Mouse (Mus musculus) macrophage (primary cell): ENCODE measurements at regions not wholly inside any gene's neighbourhood (a gene's known extent, or its start where the extent isn't known, plus 50 kb on each side); places are given as distances from the start of the nearest gene placed in this dataset.

Experiments
- H3K27ac ChIP-seq: fragments of 350-480 bp; formaldehyde crosslinking; 2 replicates; pipeline ENCODE4 v1.9.0; 2021
- H3K36me3 ChIP-seq: fragments of 350-480 bp; formaldehyde crosslinking; 2 replicates; pipeline ENCODE4 v1.9.0; 2021; ENCODE audit errors: inconsistent target
- H3K4me3 ChIP-seq: fragments of 350-480 bp; formaldehyde crosslinking; 2 replicates; pipeline ENCODE4 v1.9.0; 2021; ENCODE audit errors: inconsistent target
- H3K79me2 ChIP-seq: fragments of 350-480 bp; formaldehyde crosslinking; 2 replicates; pipeline ENCODE4 v1.9.0; 2021; ENCODE audit errors: inconsistent target
- WGBS: methylation state at CpG from one replicate; pipeline ENCODE4 v1.1.7; 2026; ENCODE audit warnings: inconsistent platforms; ENCODE audit not compliant: missing documents; 5-methylcytosine and 5-hydroxymethylcytosine counted together

- peak overlapping the region; percentile 23 for H3K4me3 ChIP-seq
- H3K36me3 ChIP-seq: no peaks in the 10 kb centered on the region
- no peaks in the 10 kb centered on the region for H3K79me2 ChIP-seq
- 2% methylated on average over 16 of the region's 16 CpGs for WGBS
- no peak overlapping the region for H3K27ac ChIP-seq
Observed at GRCm38 (mm10) chr14:105482644-105483351, 224.4 kb downstream of the Ndfip2 start.

- WGBS: 8% methylated on average over 9 of the region's 9 CpGs
- no peaks in the 10 kb centered on the region for H3K36me3 ChIP-seq
- H3K27ac ChIP-seq: no peak overlapping the region
- no peak overlapping the region for H3K4me3 ChIP-seq
- H3K79me2 ChIP-seq: no peaks in the 10 kb centered on the region
Observed at GRCm38 (mm10) chr14:105480048-105480447, 221.7 kb downstream of the Ndfip2 start.

- Histone ChIP-seq H3K27ac (no peak overlapping the region), H3K4me3 (no peak overlapping the region), H3K36me3 (no peaks in the 10 kb centered on the region), H3K79me2 (no peaks in the 10 kb centered on the region)
Observed at GRCm38 (mm10) chr14:105474991-105475553, 216.7 kb downstream of the Ndfip2 start.

- Histone ChIP-seq H3K36me3 (no peaks in the 10 kb centered on the region), H3K79me2 (no peaks in the 10 kb centered on the region), H3K27ac (no peak overlapping the region), H3K4me3 (no peak overlapping the region)
- 29% methylated on average over 3 of the region's 3 CpGs for WGBS
Observed at GRCm38 (mm10) chr14:105448919-105449458, 190.6 kb downstream of the Ndfip2 start.

- 92% methylated on average over 5 of the region's 5 CpGs for WGBS
- Histone ChIP-seq H3K36me3 (no peaks in the 10 kb centered on the region), H3K4me3 (no peak overlapping the region), H3K27ac (no peak overlapping the region), H3K79me2 (no peaks in the 10 kb centered on the region)
Observed at GRCm38 (mm10) chr14:105447088-105447487, 188.7 kb downstream of the Ndfip2 start.

- no peak overlapping the region for H3K4me3 ChIP-seq
- no peaks in the 10 kb centered on the region for H3K79me2 ChIP-seq
- 33% methylated on average over 6 of the region's 6 CpGs for WGBS
- no peak overlapping the region for H3K27ac ChIP-seq
- H3K36me3 ChIP-seq: no peaks in the 10 kb centered on the region
Observed at GRCm38 (mm10) chr14:105435343-105435742, 177.0 kb downstream of the Ndfip2 start.

- no peak overlapping the region for H3K27ac ChIP-seq
- H3K79me2 ChIP-seq: no peaks in the 10 kb centered on the region
- 67% methylated on average over 2 of the region's 2 CpGs for WGBS
- H3K36me3 ChIP-seq: no peaks in the 10 kb centered on the region
- no peak overlapping the region for H3K4me3 ChIP-seq
Observed at GRCm38 (mm10) chr14:105433456-105433855, 175.1 kb downstream of the Ndfip2 start.

- 83% methylated on average over 2 of the region's 4 CpGs for WGBS
- Histone ChIP-seq H3K4me3 (no peak overlapping the region), H3K27ac (no peak overlapping the region), H3K79me2 (no peaks in the 10 kb centered on the region), H3K36me3 (no peaks in the 10 kb centered on the region)
Observed at GRCm38 (mm10) chr14:105432670-105433069, 174.3 kb downstream of the Ndfip2 start.

GRCm38 (mm10) chr14:105431584-105431983 lies 173.2 kb downstream of the Ndfip2 start:
- 36% methylated on average over 4 of the region's 4 CpGs for WGBS
- H3K79me2 ChIP-seq: no peaks in the 10 kb centered on the region
- no peaks in the 10 kb centered on the region for H3K36me3 ChIP-seq
- H3K4me3 ChIP-seq: no peak overlapping the region
- no peak overlapping the region for H3K27ac ChIP-seq

GRCm38 (mm10) chr14:105429664-105430257 lies 171.4 kb downstream of the Ndfip2 start:
- no peak overlapping the region for H3K4me3 ChIP-seq
- H3K36me3 ChIP-seq: no peaks in the 10 kb centered on the region
- H3K27ac ChIP-seq: no peak overlapping the region
- 70% methylated on average over 5 of the region's 5 CpGs for WGBS
- no peaks in the 10 kb centered on the region for H3K79me2 ChIP-seq

- Histone ChIP-seq H3K4me3 (no peak overlapping the region), H3K79me2 (no peaks in the 10 kb centered on the region), H3K36me3 (no peaks in the 10 kb centered on the region), H3K27ac (no peak overlapping the region)
- WGBS: 52% methylated on average over 17 of the region's 17 CpGs
Observed at GRCm38 (mm10) chr14:105427474-105427901, 169.1 kb downstream of the Ndfip2 start.

- no peaks in the 10 kb centered on the region for H3K79me2 ChIP-seq
- WGBS: 66% methylated on average over 19 of the region's 19 CpGs
Observed at GRCm38 (mm10) chr14:105426597-105427334, 168.4 kb downstream of the Ndfip2 start.

GRCm38 (mm10) chr14:105417967-105418366 lies 159.6 kb downstream of the Ndfip2 start:
- Histone ChIP-seq H3K4me3 (no peak overlapping the region), H3K36me3 (no peaks in the 10 kb centered on the region), H3K79me2 (no peaks in the 10 kb centered on the region), H3K27ac (no peak overlapping the region)
- WGBS: 96% methylated on average over 4 of the region's 4 CpGs

More at GRCm38 (mm10) chr14:105426597-105427334, 168.4 kb downstream of the Ndfip2 start:
- Histone ChIP-seq H3K36me3 (no peaks in the 10 kb centered on the region), H3K27ac (no peak overlapping the region), H3K4me3 (no peak overlapping the region)

- WGBS: 95% methylated on average over 8 of the region's 8 CpGs
- Histone ChIP-seq H3K4me3 (no peak overlapping the region), H3K79me2 (no peaks in the 10 kb centered on the region), H3K27ac (no peak overlapping the region), H3K36me3 (no peaks in the 10 kb centered on the region)
Observed at GRCm38 (mm10) chr14:105417458-105417960, 159.1 kb downstream of the Ndfip2 start.
